10 mouse cellular contexts compared by ENCODE assay signal in genomic region chr13:93307700-93308099, GRCm38 (mm10). TPM values are rescaled to one million over a fixed set of nuclear protein-coding genes. Genes with fewer than 3 reads are reported as not detected.
DNase-seq lines count a peak whose midpoint lies in the region; ATAC-seq and TF ChIP-seq lines count a peak whose summit lies in the region.
"Had no signal": no experiment of that assay in that cellular context is flagged by ENCODE, and none has a peak within 500 bp of the region (broad histone marks: within the 10 kb centered on the region; RNA-seq: fewer than 3 reads in every experiment).

No protein-coding gene starts in this region.

- no peaks in the 10 kb centered on the region for H3K27me3 ChIP-seq in heart, embryonic 10.5 days (ENCODE audit: insufficient read depth, poor library complexity, severe bottlenecking)
- H3K27me3 ChIP-seq in MEL (ENCODE audit: control insufficient read depth in 1 of 2, insufficient read depth in 2 of 2, low read length in 2 of 2), result no peaks in the 10 kb centered on the region
- H3K27me3 ChIP-seq in forebrain, embryonic 13.5 days, result no peaks in the 10 kb centered on the region
- H3K27me3 ChIP-seq: lung, embryonic 15.5 days had no signal

- peaks cover 47% of the 10 kb centered on the region for H3K79me2 ChIP-seq in MEL (ENCODE audit: control insufficient read depth, insufficient read depth, low read length, poor library complexity)

- 31% methylated on average over 7 of the region's 7 CpGs for WGBS in heart, embryonic 10.5 days
- WGBS in forebrain, embryonic 13.5 days, result 38% methylated on average over 7 of the region's 7 CpGs

- H3K9me3 ChIP-seq in heart, embryonic 10.5 days, result no peaks in the 10 kb centered on the region
- no peaks in the 10 kb centered on the region for H3K9me3 ChIP-seq in MEL (replicated peaks; ENCODE audit: insufficient read depth, low read length)
- H3K9me3 ChIP-seq in forebrain, embryonic 13.5 days (replicated peaks), result no peaks in the 10 kb centered on the region
- H3K9me3 ChIP-seq: lung, embryonic 15.5 days had no signal

- no peak for ATAC-seq in forebrain, embryonic 13.5 days
- ATAC-seq in granulocyte monocyte progenitor cell, adult 5-6 weeks (replicated peaks; ENCODE audit: poor library complexity, severe bottlenecking), result no peak

- TF ChIP-seq POLR2A in MEL (IDR thresholded peaks at IDR 0.05; ENCODE audit: control insufficient read depth in 1 of 2, insufficient read depth in 1 of 2, low read depth in 1 of 2, low read length in 2 of 2, poor library complexity in 1 of 2), result no peak

- H3K4me2 ChIP-seq in forebrain, embryonic 13.5 days, result peak overlapping the region; percentile 43

- DNase-seq in heart, embryonic 10.5 days (ENCODE audit: low spot score), result no peak
- DNase-seq in heart, adult 9 months (ENCODE audit: low spot score in 2 of 2), result no peak
- peak; percentile 51 for DNase-seq in MEL (ENCODE audit: low read depth, low spot score)
- DNase-seq in mesoderm, embryonic 11.5 days (ENCODE audit: low read depth, low spot score), result peak; percentile 30
- no peak for DNase-seq in left cerebral cortex, postnatal 36 days (ENCODE audit: low spot score in 2 of 2)
- DNase-seq in thymus, postnatal 10 days (ENCODE audit: low spot score in 2 of 2), result no peak
- DNase-seq: kidney, adult 8-10 months had no signal

- H3K4me3 ChIP-seq in heart, embryonic 10.5 days, result peak overlapping the region; percentile 93
- H3K4me3 ChIP-seq in MEL (ENCODE audit: control insufficient read depth in 1 of 2, insufficient read depth in 1 of 2, low read depth in 2 of 2, low read length in 2 of 2), result peak overlapping the region; percentile 26 to 46; a peak in 2 of 4 replicates
- H3K4me3 ChIP-seq in forebrain, embryonic 13.5 days, result 0 out of 2 replicates have a peak overlapping the region, but pooled peaks have one; percentile 7
- H3K4me3 ChIP-seq: lung, embryonic 15.5 days had no signal

- no peak for TF ChIP-seq RAD21 in MEL (IDR thresholded peaks at IDR 0.05; ENCODE audit: low read depth, low read length)

- intact Hi-C loops in left cerebral cortex, postnatal 36 days (cut with DNase I), result loop anchor here (5.0 to 10.0 kb wide), 2 partner anchors 407 to 555 kb away; no protein-coding TSS in a partner anchor

- H3K36me3 ChIP-seq in heart, embryonic 10.5 days, result no peaks in the 10 kb centered on the region
- H3K36me3 ChIP-seq in MEL (ENCODE audit: control insufficient read depth in 1 of 2, insufficient read depth in 2 of 2, low read length in 2 of 2), result peaks cover 0 to 23% of the 10 kb centered on the region in 2 experiments; a peak in 2 of 4 replicates
- H3K36me3 ChIP-seq in forebrain, embryonic 13.5 days (ENCODE audit: poor library complexity, severe bottlenecking), result no peaks in the 10 kb centered on the region
- H3K36me3 ChIP-seq: lung, embryonic 15.5 days had no signal

- TF ChIP-seq EP300 in MEL (IDR thresholded peaks at IDR 0.05; ENCODE audit: low read depth in 1 of 2, low read length in 2 of 2), result no peak

- H3K4me1 ChIP-seq in heart, embryonic 10.5 days, result peaks cover 34% of the 10 kb centered on the region; the same call in 1 of the 2 replicates
- H3K4me1 ChIP-seq in MEL (ENCODE audit: control insufficient read depth in 1 of 2, insufficient read depth in 2 of 2, low read length in 2 of 2), result peaks cover 6 to 18% of the 10 kb centered on the region in 2 experiments
- H3K4me1 ChIP-seq in forebrain, embryonic 13.5 days, result peaks cover 47% of the 10 kb centered on the region

- H3K9ac ChIP-seq in MEL (ENCODE audit: control insufficient read depth, low read depth, low read length, poor library complexity, severe bottlenecking), result peak overlapping the region; percentile 17
- no peak overlapping the region for H3K9ac ChIP-seq in forebrain, embryonic 13.5 days
- H3K9ac ChIP-seq: lung, embryonic 15.5 days had no signal

- no peak for TF ChIP-seq CTCF in MEL (IDR thresholded peaks at IDR 0.05 in 2 of 3, conservative IDR thresholded peaks at IDR 0.05 in 1 of 3; ENCODE audit: control insufficient read depth in 1 of 3, insufficient read depth in 1 of 3, low read depth in 2 of 3, low read length in 3 of 3, poor library complexity in 1 of 3, severe bottlenecking in 1 of 3)

- peak overlapping the region; percentile 63 for H3K27ac ChIP-seq in heart, embryonic 10.5 days
- no peak overlapping the region for H3K27ac ChIP-seq in MEL (ENCODE audit: control insufficient read depth, low read depth, low read length)
- no peak overlapping the region for H3K27ac ChIP-seq in forebrain, embryonic 13.5 days
- H3K27ac ChIP-seq: lung, embryonic 15.5 days had no signal

TF ChIP-seq in MEL, 35 proteins besides CTCF, POLR2A, EP300 and RAD21:
- no peak for TF ChIP-seq ZMIZ1 (IDR thresholded peaks at IDR 0.05; ENCODE audit: low read depth, low read length)
- 0 out of 2 replicates have a peak, but pooled peaks have one; percentile 3 for TF ChIP-seq ETS1 (IDR thresholded peaks at IDR 0.05; ENCODE audit: low read depth, low read length)

RNA-seq across cellular contexts. Expression of gene Homer1, which starts 8.3 kb away (rescaled TPM):
- 18.4 and 18.5 TPM in 2 replicates for polyA plus RNA-seq in heart, embryonic 10.5 days (2016; fragmentation: Nextera tagmentation; extraction: Ambion mirVana)
- total RNA-seq in MEL (2012; rRNA removed), result 20.6 and 23.1 TPM in 2 replicates
- 10 to 100 TPM in 1 of 2 experiments, not detected in 1; 19.5 TPM for polyA plus RNA-seq in MEL (2012; ENCODE audit: insufficient read depth in 1 of 2, insufficient read length in 2 of 2, low read depth in 1 of 2, low replicate concordance in 2 of 2, missing spikeins in 1 of 2)
- polyA plus RNA-seq in forebrain, embryonic 13.5 days (2015; fragmentation: Nextera tagmentation; extraction: Ambion mirVana), result 9.9 and 10.2 TPM in 2 replicates
- total RNA-seq in granulocyte monocyte progenitor cell, adult 5-6 weeks (2014; fragmentation: Nextera tagmentation), result 11.0 and 13.0 TPM in 2 replicates
- total RNA-seq in granulocyte monocyte progenitor cell, adult 5-6 weeks (2017), result 13.7 and 18.4 TPM in 2 replicates
- 100 to 1,000 TPM; 284 to 371 TPM for total RNA-seq in left cerebral cortex, postnatal 36 days (2021)

Comparison
In these comparisons a context has a peak if more than half of its experiments do, and no peak if none do; other contexts are left out.
1. DNase-seq: peak in MEL (single experiment) and mesoderm, embryonic 11.5 days (single experiment); none in heart, embryonic 10.5 days (single experiment), heart, adult 9 months (0 of 2), left cerebral cortex, postnatal 36 days (0 of 2) and thymus, postnatal 10 days (0 of 2).
2. H3K4me3 ChIP-seq: peak in every context shown above with its lines; median percentile 93 in heart, embryonic 10.5 days; 36 in MEL; 7 in forebrain, embryonic 13.5 days.
3. RNA of gene Homer1, which starts 8.3 kb away (total RNA-seq): 284 to 371 TPM in left cerebral cortex, postnatal 36 days; 20.6 to 23.1 TPM in MEL and 11.0 to 18.4 TPM in granulocyte monocyte progenitor cell, adult 5-6 weeks; every median in the first group is over 10 times any median in the second.